Mouse (Mus musculus): Measurements from ENCODE around the gene Map2k4. TPM values are rescaled to one million over a fixed set of nuclear protein-coding genes. Genes with fewer than 3 reads are reported as not detected.

The Map2k4 gene
- polyA plus RNA-seq, 1 experiment from 2014 or later = 56.4 TPM

DNA sequence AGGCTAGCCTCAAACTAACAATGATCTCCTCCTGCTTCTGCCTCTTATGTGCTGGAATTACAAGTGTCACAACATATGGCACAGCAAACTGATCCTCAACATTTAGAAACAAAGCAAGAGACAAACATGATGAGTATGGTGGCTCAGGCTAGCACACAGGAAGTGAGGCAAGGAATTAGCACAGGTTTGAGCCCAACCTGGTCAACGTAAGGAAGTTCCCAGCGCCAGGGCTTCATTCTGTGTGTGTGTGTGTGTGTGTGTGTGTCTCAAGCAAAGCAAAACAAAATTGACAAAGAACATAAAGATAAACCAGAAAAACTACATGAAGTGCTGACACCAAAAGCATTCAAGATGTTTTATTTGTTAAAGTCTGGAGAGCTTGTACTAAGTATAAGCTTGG, 27.2 kb downstream of the Map2k4 start:
- WGBS = 88% methylated on average over 2 of the region's 2 CpGs
- no peaks in the 10 kb centered on the region for H3K4me1 ChIP-seq (ENCODE audit: control insufficient read depth, insufficient read depth, low read length)
- no peak overlapping the region for H3K4me3 ChIP-seq (replicated peaks; ENCODE audit: low read length)
- no peak overlapping the region for H3K27ac ChIP-seq (ENCODE audit: low read length)
- H3K9ac ChIP-seq (ENCODE audit: low read length) = no peak overlapping the region
- no peaks in the 10 kb centered on the region for H3K27me3 ChIP-seq (ENCODE audit: control insufficient read depth, insufficient read depth, low read length)
- ATAC-seq (ENCODE audit: insufficient read depth, low FRiP score) = no peak
- H3K36me3 ChIP-seq (ENCODE audit: control insufficient read depth, insufficient read depth, low read length) = no peaks in the 10 kb centered on the region
- H3K4me2 ChIP-seq (ENCODE audit: low read depth, low read length) = no peak overlapping the region
- no peaks in the 10 kb centered on the region for H3K9me3 ChIP-seq (replicated peaks; ENCODE audit: control insufficient read depth, low read length)

DNA sequence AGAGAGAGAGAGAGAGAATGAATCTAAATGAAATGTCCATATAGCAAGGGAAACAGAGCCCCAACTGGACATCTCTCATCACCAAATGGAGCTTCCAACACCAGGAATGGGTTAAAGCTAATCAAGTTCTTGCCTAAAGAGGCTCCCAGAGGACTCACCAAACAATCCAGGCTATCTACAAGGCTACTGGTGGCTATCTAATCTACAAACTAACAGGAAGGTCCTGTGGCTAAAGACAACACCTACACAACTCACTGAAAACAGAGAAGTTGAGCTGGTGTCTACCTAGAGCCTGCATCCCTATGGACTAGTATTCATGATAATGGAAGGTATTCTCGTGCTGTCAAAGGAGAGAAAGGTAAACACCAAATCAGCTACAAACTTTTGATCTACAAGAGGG, 28.7 kb downstream of the Map2k4 start:
- Histone ChIP-seq H3K4me1 (ENCODE audit: control insufficient read depth, insufficient read depth, low read length) (no peaks in the 10 kb centered on the region), H3K9me3 (replicated peaks; ENCODE audit: control insufficient read depth, low read length) (no peaks in the 10 kb centered on the region), H3K4me2 (ENCODE audit: low read depth, low read length) (no peak overlapping the region), H3K4me3 (replicated peaks; ENCODE audit: low read length) (no peak overlapping the region), H3K9ac (ENCODE audit: low read length) (no peak overlapping the region), H3K27me3 (ENCODE audit: control insufficient read depth, insufficient read depth, low read length) (no peaks in the 10 kb centered on the region), H3K36me3 (ENCODE audit: control insufficient read depth, insufficient read depth, low read length) (no peaks in the 10 kb centered on the region), H3K27ac (ENCODE audit: low read length) (no peak overlapping the region)
- no peak for ATAC-seq (ENCODE audit: insufficient read depth, low FRiP score)
- WGBS = 71% methylated on average over 1 of the region's 1 CpGs

DNA sequence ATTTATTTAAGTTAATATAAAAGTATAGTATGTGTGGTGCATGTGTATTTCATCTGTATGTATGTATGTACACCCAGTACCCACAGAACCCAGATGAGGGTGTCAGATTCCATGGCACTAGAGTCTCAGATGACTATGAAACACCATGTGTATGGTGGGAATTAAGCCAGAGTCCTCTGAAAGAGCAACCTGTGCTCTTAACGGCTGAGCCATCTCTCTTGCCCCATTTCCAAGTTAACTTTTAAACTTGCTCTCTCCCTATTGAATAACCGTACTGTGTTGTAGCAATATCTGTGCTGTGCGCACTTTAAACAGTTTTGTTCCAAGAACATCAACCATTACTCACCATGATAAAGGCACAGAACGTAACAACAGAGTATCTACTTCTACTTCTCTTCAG, 33.9 kb downstream of the Map2k4 start:
- ATAC-seq (ENCODE audit: insufficient read depth, low FRiP score) = no peak
- H3K27me3 ChIP-seq (ENCODE audit: control insufficient read depth, insufficient read depth, low read length) = no peaks in the 10 kb centered on the region
- no peaks in the 10 kb centered on the region for H3K36me3 ChIP-seq (ENCODE audit: control insufficient read depth, insufficient read depth, low read length)
- WGBS = 61% methylated on average over 4 of the region's 4 CpGs
- H3K9ac ChIP-seq (ENCODE audit: low read length) = no peak overlapping the region
- H3K4me2 ChIP-seq (ENCODE audit: low read depth, low read length) = no peak overlapping the region
- no peaks in the 10 kb centered on the region for H3K9me3 ChIP-seq (replicated peaks; ENCODE audit: control insufficient read depth, low read length)
- peaks cover 2% of the 10 kb centered on the region; the same call in 1 of the 2 replicates for H3K4me1 ChIP-seq (ENCODE audit: control insufficient read depth, insufficient read depth, low read length)
- H3K4me3 ChIP-seq (replicated peaks; ENCODE audit: low read length) = no peak overlapping the region
- no peak overlapping the region for H3K27ac ChIP-seq (ENCODE audit: low read length)

DNA sequence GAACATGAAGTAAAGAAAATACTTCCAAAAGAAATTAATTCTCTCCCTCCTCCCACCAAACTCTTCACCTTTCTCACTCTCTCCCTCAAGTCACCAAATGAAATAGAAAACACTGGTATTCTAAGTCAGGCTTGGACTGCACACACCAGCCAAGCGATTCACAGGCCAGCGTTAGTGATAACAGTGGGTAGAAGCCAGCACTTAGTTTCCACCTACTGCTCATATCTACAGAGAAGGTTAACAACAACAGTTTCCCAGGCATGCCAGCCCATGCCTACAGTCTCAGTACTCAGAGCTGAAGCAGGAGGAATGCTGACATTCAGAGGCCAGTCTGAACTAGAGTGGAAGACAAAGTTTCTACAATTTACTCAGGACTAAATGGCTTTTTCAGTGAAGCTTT, 34.5 kb downstream of the Map2k4 start:
- no peaks in the 10 kb centered on the region for H3K36me3 ChIP-seq (ENCODE audit: control insufficient read depth, insufficient read depth, low read length)
- no peak overlapping the region for H3K4me3 ChIP-seq (replicated peaks; ENCODE audit: low read length)
- no peak overlapping the region for H3K4me2 ChIP-seq (ENCODE audit: low read depth, low read length)
- ATAC-seq (ENCODE audit: insufficient read depth, low FRiP score) = no peak
- 67% methylated on average over 2 of the region's 2 CpGs for WGBS
- no peaks in the 10 kb centered on the region for H3K9me3 ChIP-seq (replicated peaks; ENCODE audit: control insufficient read depth, low read length)
- H3K4me1 ChIP-seq (ENCODE audit: control insufficient read depth, insufficient read depth, low read length) = peaks cover 2% of the 10 kb centered on the region; the same call in 1 of the 2 replicates
- H3K27me3 ChIP-seq (ENCODE audit: control insufficient read depth, insufficient read depth, low read length) = no peaks in the 10 kb centered on the region
- no peak overlapping the region for H3K9ac ChIP-seq (ENCODE audit: low read length)
- peak overlapping the region; percentile 10; the same call in 1 of the 2 replicates for H3K27ac ChIP-seq (ENCODE audit: low read length)

DNA sequence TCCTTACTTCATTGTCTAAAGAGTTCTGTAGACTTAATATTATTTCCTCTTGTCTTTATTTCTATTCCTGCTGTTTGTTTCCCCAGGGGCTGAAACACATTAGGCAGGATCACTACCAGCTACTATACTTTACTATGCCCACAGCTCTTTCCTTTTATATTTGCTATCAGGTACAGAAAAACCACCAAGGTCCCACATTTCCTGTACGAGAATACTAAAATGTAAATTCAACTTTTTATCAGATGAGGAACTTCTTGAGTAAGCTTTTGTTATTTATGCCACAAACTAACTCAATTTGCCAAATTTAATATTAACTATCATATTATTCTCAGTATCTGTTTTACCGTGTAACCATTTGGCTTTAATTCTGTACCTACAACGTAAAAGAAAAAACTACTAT, 37.6 kb downstream of the Map2k4 start:
- 73% methylated on average over 3 of the region's 3 CpGs for WGBS
- ATAC-seq (ENCODE audit: insufficient read depth, low FRiP score) = no peak

DNA sequence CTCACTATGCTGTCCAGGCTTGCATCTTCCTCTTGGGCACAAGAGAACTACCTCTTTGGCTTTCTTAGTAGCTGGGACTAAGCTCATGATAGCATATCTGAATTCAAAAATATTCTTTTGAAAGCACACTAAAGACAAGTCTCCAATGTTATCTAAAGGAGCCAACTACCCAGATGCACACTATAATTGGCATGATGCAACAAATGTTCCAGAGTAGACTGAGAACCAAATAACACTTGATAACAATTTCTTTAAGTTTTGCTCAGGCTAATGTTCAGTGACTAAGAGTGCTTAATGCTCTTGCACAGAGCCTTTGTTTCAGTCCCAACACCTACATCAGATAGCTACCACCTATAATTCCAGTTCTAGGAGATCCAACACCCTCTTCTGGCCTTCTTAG, 40.7 kb downstream of the Map2k4 start:
- peaks cover 8% of the 10 kb centered on the region; the same call in 1 of the 2 replicates for H3K4me1 ChIP-seq (ENCODE audit: control insufficient read depth, insufficient read depth, low read length)
- no peaks in the 10 kb centered on the region for H3K27me3 ChIP-seq (ENCODE audit: control insufficient read depth, insufficient read depth, low read length)
- H3K9ac ChIP-seq (ENCODE audit: low read length) = no peak overlapping the region
- H3K9me3 ChIP-seq (replicated peaks; ENCODE audit: control insufficient read depth, low read length) = no peaks in the 10 kb centered on the region
- ATAC-seq (ENCODE audit: insufficient read depth, low FRiP score) = no peak
- H3K4me2 ChIP-seq (ENCODE audit: low read depth, low read length) = no peak overlapping the region
- H3K4me3 ChIP-seq (replicated peaks; ENCODE audit: low read length) = no peak overlapping the region
- no peak overlapping the region for H3K27ac ChIP-seq (ENCODE audit: low read length)
- no peaks in the 10 kb centered on the region for H3K36me3 ChIP-seq (ENCODE audit: control insufficient read depth, insufficient read depth, low read length)

More for the DNA sequence above, 37.6 kb downstream of the Map2k4 start:
- H3K4me1 ChIP-seq (ENCODE audit: control insufficient read depth, insufficient read depth, low read length) = peaks cover 8% of the 10 kb centered on the region; the same call in 1 of the 2 replicates
- H3K4me2 ChIP-seq (ENCODE audit: low read depth, low read length) = no peak overlapping the region
- no peaks in the 10 kb centered on the region for H3K36me3 ChIP-seq (ENCODE audit: control insufficient read depth, insufficient read depth, low read length)
- no peak overlapping the region for H3K4me3 ChIP-seq (replicated peaks; ENCODE audit: low read length)
- H3K9me3 ChIP-seq (replicated peaks; ENCODE audit: control insufficient read depth, low read length) = no peaks in the 10 kb centered on the region
- no peak overlapping the region for H3K27ac ChIP-seq (ENCODE audit: low read length)
- no peaks in the 10 kb centered on the region for H3K27me3 ChIP-seq (ENCODE audit: control insufficient read depth, insufficient read depth, low read length)
- H3K9ac ChIP-seq (ENCODE audit: low read length) = no peak overlapping the region

DNA sequence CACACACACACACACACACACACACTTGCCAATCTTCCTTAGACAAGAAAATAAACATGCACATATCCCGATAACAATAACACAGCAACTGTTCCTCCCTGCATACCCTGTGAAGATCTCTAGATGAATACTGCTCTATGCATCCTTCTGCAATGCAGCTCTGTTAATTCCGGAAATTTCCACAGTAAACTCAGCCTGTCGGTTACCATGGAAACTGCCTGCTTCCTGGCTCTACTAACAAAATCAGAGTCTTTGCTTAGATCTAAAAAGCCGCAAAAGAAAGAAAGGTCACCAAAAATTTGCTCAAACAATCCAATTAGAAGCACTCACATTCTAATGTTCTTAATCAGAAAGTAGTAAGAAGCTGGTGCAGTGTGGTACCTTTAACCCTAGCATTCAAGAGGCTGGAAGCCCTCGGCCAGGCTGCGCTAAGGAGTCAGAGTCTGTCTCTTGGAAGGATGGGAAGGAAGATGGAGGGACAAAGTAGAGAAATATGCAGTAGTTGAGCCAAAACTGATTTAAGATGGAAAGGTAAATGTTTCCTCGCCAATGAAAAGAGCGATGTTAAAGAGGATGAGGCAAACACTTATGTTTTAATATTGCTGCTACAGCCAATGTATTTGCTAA, 42.3 kb downstream of the Map2k4 start:
- Histone ChIP-seq H3K4me3 (replicated peaks; ENCODE audit: low read length) (no peak overlapping the region), H3K27ac (ENCODE audit: low read length) (no peak overlapping the region), H3K36me3 (ENCODE audit: control insufficient read depth, insufficient read depth, low read length) (no peaks in the 10 kb centered on the region), H3K4me2 (ENCODE audit: low read depth, low read length) (no peak overlapping the region), H3K9me3 (replicated peaks; ENCODE audit: control insufficient read depth, low read length) (no peaks in the 10 kb centered on the region), H3K27me3 (ENCODE audit: control insufficient read depth, insufficient read depth, low read length) (no peaks in the 10 kb centered on the region), H3K4me1 (ENCODE audit: control insufficient read depth, insufficient read depth, low read length) (peaks cover 8% of the 10 kb centered on the region; the same call in 1 of the 2 replicates), H3K9ac (ENCODE audit: low read length) (no peak overlapping the region)
- no peak for ATAC-seq (ENCODE audit: insufficient read depth, low FRiP score)
- 66% methylated on average over 8 of the region's 8 CpGs for WGBS

DNA sequence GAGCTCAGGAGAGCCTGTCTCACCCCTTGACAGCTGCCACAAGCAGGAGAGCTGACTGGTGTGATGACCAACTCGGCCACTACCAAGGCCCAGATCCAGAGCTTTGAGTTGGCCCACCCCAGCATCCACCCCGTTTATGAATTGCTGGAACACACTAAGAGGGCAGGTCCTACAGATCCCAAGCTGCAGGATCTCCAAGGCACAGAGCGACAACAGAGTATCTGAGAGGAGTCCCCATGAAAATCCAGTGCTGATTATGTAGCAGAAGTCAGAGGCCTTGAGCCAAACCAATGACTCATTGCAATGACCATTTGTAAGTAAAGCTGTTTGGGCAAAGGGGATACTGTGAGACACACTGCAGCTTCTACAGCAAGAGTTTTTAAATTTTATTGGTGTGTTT, 44.2 kb downstream of the Map2k4 start:
- peaks cover 9% of the 10 kb centered on the region for H3K4me1 ChIP-seq (ENCODE audit: control insufficient read depth, insufficient read depth, low read length)
- WGBS = 90% methylated on average over 3 of the region's 3 CpGs
- no peak for ATAC-seq (ENCODE audit: insufficient read depth, low FRiP score)
- H3K27ac ChIP-seq (ENCODE audit: low read length) = no peak overlapping the region
- H3K27me3 ChIP-seq (ENCODE audit: control insufficient read depth, insufficient read depth, low read length) = no peaks in the 10 kb centered on the region
- H3K9me3 ChIP-seq (replicated peaks; ENCODE audit: control insufficient read depth, low read length) = no peaks in the 10 kb centered on the region
- no peak overlapping the region for H3K4me2 ChIP-seq (ENCODE audit: low read depth, low read length)
- H3K9ac ChIP-seq (ENCODE audit: low read length) = no peak overlapping the region
- H3K4me3 ChIP-seq (replicated peaks; ENCODE audit: low read length) = no peak overlapping the region
- H3K36me3 ChIP-seq (ENCODE audit: control insufficient read depth, insufficient read depth, low read length) = no peaks in the 10 kb centered on the region

DNA sequence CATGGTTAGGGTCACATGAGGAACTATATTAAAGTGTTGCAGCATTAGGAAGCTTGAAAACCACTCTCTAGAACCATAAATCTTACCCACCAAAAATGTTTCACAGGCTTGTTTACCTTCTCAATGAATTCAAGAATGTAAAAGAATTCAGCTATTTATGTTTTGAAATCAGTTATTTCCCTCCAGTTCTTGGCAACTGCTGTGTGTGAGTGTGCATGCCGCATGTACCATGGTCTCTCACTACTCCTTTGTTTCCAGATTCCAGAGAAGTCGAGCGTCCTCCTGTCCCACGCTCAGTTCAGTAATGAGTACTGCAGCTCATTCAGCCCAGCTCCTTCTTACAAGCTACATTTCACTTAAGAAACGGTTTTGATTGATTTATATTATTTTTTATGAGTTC, 47.3 kb downstream of the Map2k4 start:
- peaks cover 4% of the 10 kb centered on the region for H3K4me1 ChIP-seq (ENCODE audit: control insufficient read depth, insufficient read depth, low read length)
- no peak overlapping the region for H3K4me2 ChIP-seq (ENCODE audit: low read depth, low read length)
- no peak overlapping the region for H3K9ac ChIP-seq (ENCODE audit: low read length)
- no peaks in the 10 kb centered on the region for H3K9me3 ChIP-seq (replicated peaks; ENCODE audit: control insufficient read depth, low read length)
- H3K27ac ChIP-seq (ENCODE audit: low read length) = 0 out of 2 replicates have a peak overlapping the region, but pooled peaks have one; percentile 6
- 83% methylated on average over 5 of the region's 5 CpGs for WGBS
- no peaks in the 10 kb centered on the region for H3K36me3 ChIP-seq (ENCODE audit: control insufficient read depth, insufficient read depth, low read length)
- H3K4me3 ChIP-seq (replicated peaks; ENCODE audit: low read length) = no peak overlapping the region
- no peaks in the 10 kb centered on the region for H3K27me3 ChIP-seq (ENCODE audit: control insufficient read depth, insufficient read depth, low read length)
- no peak for ATAC-seq (ENCODE audit: insufficient read depth, low FRiP score)
